Mouse (Mus musculus) spleen, postnatal 4 days (tissue): Measurements from ENCODE around the gene Cttnbp2nl.

ENCODE experiments used
- DNase-seq, 2 experiments: peaks; one replicate each; pipeline ENCODE4 v3.0.0; 2022; ENCODE audit warnings: low spot score in 2 of 2

Cttnbp2nl gene

DNA sequence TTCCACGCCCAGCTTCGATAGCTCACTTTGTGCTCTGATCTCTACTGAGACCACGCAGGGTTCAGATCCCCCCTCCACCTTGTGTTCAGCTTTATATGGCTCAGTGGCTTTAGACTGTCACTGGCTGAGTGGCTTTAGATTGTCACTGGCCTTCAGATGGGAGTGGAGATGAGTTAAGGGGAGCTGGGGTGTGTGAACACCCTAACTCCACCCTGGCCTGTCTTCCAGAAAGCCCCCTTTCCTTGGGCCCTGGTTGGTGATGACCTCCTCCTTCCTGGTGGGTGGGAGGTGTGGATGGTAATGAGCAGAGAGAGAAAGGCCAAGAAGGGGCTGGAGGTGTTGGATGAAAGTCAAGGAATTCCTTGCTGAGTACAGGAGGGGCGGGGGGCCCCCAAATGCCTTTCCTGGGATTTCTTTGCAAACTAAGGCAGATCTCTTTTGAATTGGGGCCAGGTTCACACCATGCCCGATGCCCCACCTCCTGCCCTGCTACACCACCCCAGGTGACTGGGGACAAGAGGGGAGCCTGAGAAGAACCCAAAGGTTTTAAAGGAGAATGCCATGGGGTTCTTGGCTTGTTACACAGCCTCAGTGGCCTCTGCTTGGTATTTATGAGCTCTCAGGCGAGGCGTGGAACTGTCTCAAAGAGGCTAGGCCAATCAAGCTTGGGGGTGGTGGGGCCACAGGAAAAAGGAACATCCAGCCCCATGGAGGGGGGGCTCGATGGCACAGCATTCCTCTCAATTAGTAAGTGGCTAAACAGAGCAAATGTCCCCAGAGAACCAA, 87.7 kb downstream of the Cttnbp2nl start:
- peak in 1 of 2 experiments; percentile 56 for DNase-seq

GRCm38 (mm10) chr3:104963331-104964276, 89.3 kb downstream of the Cttnbp2nl start:
- DNase-seq, result peak in 1 of 2 experiments; percentile 55

GRCm38 (mm10) chr3:104962866-104963265, 90.1 kb downstream of the Cttnbp2nl start:
- peak in 1 of 2 experiments; percentile 46 for DNase-seq

GRCm38 (mm10) chr3:104962141-104962611, 90.8 kb downstream of the Cttnbp2nl start:
- DNase-seq, result peak in 1 of 2 experiments; percentile 59

DNA sequence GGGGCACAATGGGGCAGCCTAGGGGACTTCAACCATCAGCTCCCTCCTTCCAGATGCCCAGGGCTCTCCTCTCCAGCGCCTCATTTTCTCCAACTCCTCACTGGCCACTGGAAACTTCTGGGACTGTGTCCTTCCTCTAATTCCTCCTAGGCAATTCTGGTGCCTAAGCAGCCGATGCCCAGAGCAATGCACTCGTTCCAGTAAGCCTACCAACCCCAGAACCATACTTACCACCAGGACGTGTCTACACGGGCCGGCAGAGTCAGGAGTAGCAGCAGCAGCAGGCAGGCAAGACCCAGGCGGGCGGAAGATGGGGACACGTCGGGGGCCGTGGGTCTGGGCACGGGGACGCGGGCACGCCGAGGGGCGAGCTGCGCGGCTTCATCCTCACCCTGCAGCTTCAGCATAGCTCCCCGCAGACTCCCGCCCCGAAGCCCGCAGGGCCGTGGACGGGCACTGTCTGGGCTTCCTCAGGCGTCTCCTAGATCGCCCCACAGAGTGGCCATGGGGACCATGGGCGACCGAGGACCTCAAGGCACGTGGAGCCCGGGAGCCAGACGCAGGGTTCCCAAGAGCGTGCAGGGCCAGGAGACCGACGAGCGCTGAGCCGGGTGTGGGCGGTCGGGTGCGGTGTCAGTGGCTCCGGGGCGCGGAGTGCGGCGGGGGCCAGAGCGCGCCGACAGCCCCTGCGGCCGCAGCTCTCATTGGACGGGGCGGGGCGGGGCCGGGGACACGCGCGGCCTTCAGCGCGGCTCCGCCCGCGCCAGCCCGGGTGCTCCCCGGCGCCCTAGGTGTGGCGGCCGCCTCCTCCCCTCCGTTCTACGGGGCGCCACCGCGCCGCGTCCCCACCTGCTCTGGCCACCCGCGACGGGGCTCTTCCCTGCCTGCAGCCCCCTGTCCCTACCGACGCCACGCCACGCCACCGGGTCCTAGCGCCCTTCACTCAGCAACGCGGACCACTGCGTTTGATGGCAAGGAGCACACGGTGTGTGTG, 91.6 kb downstream of the Cttnbp2nl start, which contains the start of gene Wnt2b:
Gene Wnt2b, minus strand, starts transcription at position 856 of the 994 bp plus-strand sequence.
- peak in 1 of 2 experiments; percentile 64 for DNase-seq

- DNase-seq, result peak in 1 of 2 experiments; percentile 54
Measured at GRCm38 (mm10) chr3:104960026-104961000, 92.6 kb downstream of the Cttnbp2nl start.

DNA sequence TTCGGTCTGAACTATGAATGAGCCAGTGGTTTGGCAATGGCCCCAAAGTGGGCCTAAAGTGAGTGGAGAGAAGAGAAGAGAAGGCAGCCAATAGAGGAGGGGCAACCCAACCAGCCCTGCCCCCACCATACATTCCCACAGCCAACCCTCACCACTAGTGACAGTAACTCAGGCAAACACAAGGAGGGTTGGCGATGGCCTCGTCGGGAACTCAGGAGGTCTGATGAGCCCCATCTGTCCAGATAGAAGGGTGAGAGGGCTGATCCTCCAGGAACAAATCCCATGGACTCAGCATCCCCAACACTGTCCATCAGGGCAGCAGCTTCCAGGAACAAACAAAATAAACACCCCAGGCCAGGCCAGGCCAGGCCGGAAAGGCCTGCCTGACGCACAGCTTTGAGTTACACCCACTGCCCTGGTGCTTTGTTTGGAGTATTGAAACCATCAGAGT, 96.8 kb downstream of the Cttnbp2nl start:
- DNase-seq, result peak in 1 of 2 experiments; percentile 46

GRCm38 (mm10) chr3:104954551-104954950, 98.4 kb downstream of the Cttnbp2nl start:
- DNase-seq, result peak in 1 of 2 experiments; percentile 54

DNA sequence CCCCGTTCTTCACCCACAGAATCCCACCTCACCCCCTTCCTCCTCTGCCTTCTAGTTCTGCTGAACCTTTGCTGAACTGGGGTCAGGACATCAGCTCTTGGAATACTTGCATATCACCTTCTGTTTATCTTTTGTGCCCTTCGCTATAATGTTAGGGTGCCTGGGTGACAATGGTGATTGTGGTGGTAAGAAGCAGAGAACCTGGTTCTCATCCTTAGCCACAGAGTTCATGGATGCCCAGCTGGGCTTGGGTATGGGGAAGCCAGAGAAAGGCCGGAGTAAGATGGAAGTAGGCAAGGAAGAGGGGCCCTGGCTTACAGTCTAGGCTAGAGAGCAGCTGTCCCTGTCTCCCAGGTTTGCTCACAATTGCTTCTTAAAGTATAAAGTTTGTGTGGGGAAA, 98.8 kb downstream of the Cttnbp2nl start:
- DNase-seq, result no peak

DNA sequence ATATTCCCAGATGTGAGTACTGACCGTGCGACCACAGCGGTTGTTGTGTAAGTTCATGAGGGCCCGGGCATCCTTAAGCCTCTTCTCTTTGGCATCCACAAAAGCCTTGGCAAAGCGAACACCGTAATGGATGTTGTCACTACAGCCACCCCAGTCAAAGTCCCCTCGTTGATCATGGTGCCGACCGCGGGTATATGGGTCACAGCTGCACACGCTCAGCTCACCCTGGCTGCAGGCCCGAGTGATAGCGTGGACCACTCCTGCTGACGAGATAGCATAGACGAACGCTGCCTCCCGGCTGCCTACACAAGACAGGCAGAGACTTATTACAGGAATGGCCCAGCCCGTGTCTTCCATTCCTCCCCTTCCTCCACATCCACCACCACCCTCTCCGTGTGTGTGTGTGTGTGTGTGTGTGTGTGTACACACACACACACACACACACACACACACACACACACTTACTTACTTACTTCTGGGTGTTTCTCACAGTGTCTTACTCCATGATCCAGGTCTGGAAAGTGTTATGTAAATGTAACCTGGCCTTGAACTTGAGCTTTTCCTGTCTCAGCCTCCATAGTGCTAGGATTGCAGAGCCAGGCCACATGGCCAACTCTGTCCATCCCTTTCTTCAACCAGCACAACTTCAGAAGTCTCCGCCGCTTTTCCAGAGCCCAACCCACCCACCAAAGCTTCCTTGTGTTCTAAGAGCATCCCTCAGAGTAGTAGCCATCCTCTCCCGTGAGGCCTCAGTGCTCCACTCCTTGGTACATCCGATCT, 99.9 kb downstream of the Cttnbp2nl start:
- DNase-seq, result no peak
